Mouse (Mus musculus) liver, embryonic 12.5 days (tissue): ENCODE measurements around the gene Actr2. TPM values are rescaled to one million over a fixed set of nuclear protein-coding genes. Genes with fewer than 3 reads are reported as not detected.

Experiments used
- ATAC-seq: fragments of 200-750 bp; cut with Nextera tagmentation; 2 replicates; pipeline ENCODE4 v1.8.0; 2017; ENCODE audit warnings: moderate number of reproducible peaks, mild to moderate bottlenecking, moderate library complexity
- H3K27ac ChIP-seq: fragments of 300-500 bp; sonication (generic); 2 replicates; pipeline ENCODE4 v1.5.1; 2016; ENCODE audit warnings: mild to moderate bottlenecking
- H3K27me3 ChIP-seq: fragments of 300-500 bp; sonication (generic); replicated peaks from 2 replicates; pipeline ENCODE4 v1.6.1; 2016; ENCODE audit warnings: mild to moderate bottlenecking, moderate library complexity
- H3K36me3 ChIP-seq: fragments of 300-500 bp; sonication (generic); 2 replicates; pipeline ENCODE4 v1.6.1; 2016; ENCODE audit warnings: mild to moderate bottlenecking, moderate library complexity
- H3K4me1 ChIP-seq: fragments of 300-500 bp; sonication (generic); 2 replicates; pipeline ENCODE4 v1.6.1; 2016
- H3K4me2 ChIP-seq: fragments of 300-500 bp; sonication (generic); 2 replicates; pipeline ENCODE4 v1.6.1; 2016; ENCODE audit warnings: mild to moderate bottlenecking, moderate library complexity
- H3K4me3 ChIP-seq: fragments of 300-500 bp; sonication (generic); 2 replicates; pipeline ENCODE4 v1.5.1; 2016; ENCODE audit warnings: mild to moderate bottlenecking, moderate library complexity
- H3K9ac ChIP-seq: fragments of 300-500 bp; sonication (generic); 2 replicates; pipeline ENCODE4 v1.6.1; 2016; ENCODE audit warnings: mild to moderate bottlenecking, moderate library complexity
- H3K9me3 ChIP-seq: fragments of 300-500 bp; sonication (generic); replicated peaks from 2 replicates; pipeline ENCODE4 v1.6.1; 2016; ENCODE audit warnings: mild to moderate bottlenecking, moderate library complexity
- WGBS: fragments of 180-500 bp; shearing (Covaris S2); methylation state at CpG from one replicate; pipeline ENCODE4 v1.1.7; 2016; ENCODE audit not compliant: insufficient replicate concordance; 5-methylcytosine and 5-hydroxymethylcytosine counted together
- polyA plus RNA-seq: library from polyadenylated mRNA; unstranded; fragments of >200 nt; fragmentation: Nextera tagmentation; extraction: Ambion mirVana; gene quantifications from 2 replicates; pipeline ENCODE4 v1.2.1, GENCODE M21; 2016

Actr2 gene
- polyA plus RNA-seq, 1 experiment from 2014 or later: 78.1 TPM

GRCm38 (mm10) chr11:20022911-20023482, 89.7 kb downstream of the Actr2 start:
- H3K4me3 ChIP-seq: peak overlapping the region; percentile 16; the same call in 1 of the 2 replicates
- peak overlapping the region; percentile 75 for H3K4me2 ChIP-seq
- no peaks in the 10 kb centered on the region for H3K27me3 ChIP-seq
- H3K27ac ChIP-seq: peak overlapping the region; percentile 88
- H3K36me3 ChIP-seq: peaks cover 69% of the 10 kb centered on the region
- peak; percentile 82 for ATAC-seq
- peak overlapping the region; percentile 29 for H3K9ac ChIP-seq
- peaks cover 25% of the 10 kb centered on the region for H3K9me3 ChIP-seq
- 51% methylated on average over 13 of the region's 14 CpGs for WGBS
- H3K4me1 ChIP-seq: peaks cover 48% of the 10 kb centered on the region

- Histone ChIP-seq H3K27ac (peak overlapping the region; percentile 88), H3K4me2 (peak overlapping the region; percentile 75), H3K4me1 (peaks cover 46% of the 10 kb centered on the region), H3K9ac (peak overlapping the region; percentile 29; the same call in 1 of the 2 replicates), H3K4me3 (peak overlapping the region; percentile 16; the same call in 1 of the 2 replicates), H3K27me3 (no peaks in the 10 kb centered on the region), H3K36me3 (peaks cover 74% of the 10 kb centered on the region), H3K9me3 (peaks cover 25% of the 10 kb centered on the region)
- 26% methylated on average over 2 of the region's 2 CpGs for WGBS
- peak; percentile 98 for ATAC-seq
These were observed 90.3 kb downstream of the Actr2 start for GRCm38 (mm10) chr11:20022462-20022861.

- Histone ChIP-seq H3K4me1 (peaks cover 43% of the 10 kb centered on the region), H3K9ac (no peak overlapping the region), H3K4me3 (no peak overlapping the region), H3K4me2 (no peak overlapping the region), H3K9me3 (peaks cover 25% of the 10 kb centered on the region), H3K36me3 (peaks cover 83% of the 10 kb centered on the region), H3K27ac (no peak overlapping the region), H3K27me3 (no peaks in the 10 kb centered on the region)
- ATAC-seq: no peak
- WGBS: 95% methylated on average over 35 of the region's 35 CpGs
These were observed 92.0 kb downstream of the Actr2 start for GRCm38 (mm10) chr11:20020720-20021119.

GRCm38 (mm10) chr11:20018905-20019304, 93.8 kb downstream of the Actr2 start:
- H3K9ac ChIP-seq: no peak overlapping the region
- H3K4me1 ChIP-seq: peaks cover 29% of the 10 kb centered on the region
- ATAC-seq: no peak
- H3K36me3 ChIP-seq: peaks cover 82% of the 10 kb centered on the region
- H3K4me3 ChIP-seq: no peak overlapping the region
- H3K27me3 ChIP-seq: no peaks in the 10 kb centered on the region
- no peak overlapping the region for H3K27ac ChIP-seq
- H3K9me3 ChIP-seq: peaks cover 25% of the 10 kb centered on the region
- 81% methylated on average over 2 of the region's 2 CpGs for WGBS
- no peak overlapping the region for H3K4me2 ChIP-seq

GRCm38 (mm10) chr11:20017937-20018336, 94.8 kb downstream of the Actr2 start:
- Histone ChIP-seq H3K9ac (no peak overlapping the region), H3K4me3 (no peak overlapping the region), H3K9me3 (peaks cover 25% of the 10 kb centered on the region), H3K36me3 (peaks cover 78% of the 10 kb centered on the region), H3K27me3 (no peaks in the 10 kb centered on the region), H3K4me1 (peaks cover 21% of the 10 kb centered on the region), H3K27ac (0 out of 2 replicates have a peak overlapping the region, but pooled peaks have one; percentile 32), H3K4me2 (no peak overlapping the region)
- no peak for ATAC-seq
- WGBS: 87% methylated on average over 13 of the region's 13 CpGs

GRCm38 (mm10) chr11:20013366-20013765, 99.3 kb downstream of the Actr2 start:
- H3K27me3 ChIP-seq: no peaks in the 10 kb centered on the region
- H3K4me2 ChIP-seq: no peak overlapping the region
- H3K36me3 ChIP-seq: peaks cover 72% of the 10 kb centered on the region
- H3K4me3 ChIP-seq: no peak overlapping the region
- no peaks in the 10 kb centered on the region for H3K4me1 ChIP-seq
- no peak for ATAC-seq
- H3K9ac ChIP-seq: no peak overlapping the region
- no peaks in the 10 kb centered on the region for H3K9me3 ChIP-seq
- H3K27ac ChIP-seq: no peak overlapping the region
- WGBS: 82% methylated on average over 3 of the region's 3 CpGs

Other genes with a start within 250 kb of the Actr2 start
- gene Spred2, start 188.5 kb downstream of the Actr2 start, polyA plus RNA-seq: 2.9 and 3.6 TPM in 2 replicates
- 130 and 132 TPM in 2 replicates for gene Rab1a, start 88.5 kb upstream of the Actr2 start, polyA plus RNA-seq
- gene Cep68, start 136.5 kb upstream of the Actr2 start, polyA plus RNA-seq: 14.3 and 15.1 TPM in 2 replicates
- gene Slc1a4, start 219.8 kb upstream of the Actr2 start, polyA plus RNA-seq: 11.2 and 12.0 TPM in 2 replicates